Mouse (Mus musculus) brain, embryonic 14.5 days (tissue): ENCODE measurements around the gene Pheta1.

Experiments used
- CTCF ChIP-seq: fragments of 200-500 bp; IDR thresholded peaks from 2 replicates; pipeline ENCODE4 v1.5.1; 2012; ENCODE audit warnings: inconsistent platforms, mild to moderate bottlenecking, moderate library complexity, borderline replicate concordance; ENCODE audit not compliant: insufficient read depth, insufficient read length; ENCODE audit errors: extremely low read depth
- POLR2A ChIP-seq: fragments of 200-500 bp; IDR thresholded peaks from 2 replicates; pipeline ENCODE4 v1.6.1; 2012; ENCODE audit warnings: mild to moderate bottlenecking, inconsistent platforms, borderline replicate concordance; ENCODE audit not compliant: poor library complexity, insufficient read depth, insufficient read length, severe bottlenecking; ENCODE audit errors: extremely low read depth

DNA sequence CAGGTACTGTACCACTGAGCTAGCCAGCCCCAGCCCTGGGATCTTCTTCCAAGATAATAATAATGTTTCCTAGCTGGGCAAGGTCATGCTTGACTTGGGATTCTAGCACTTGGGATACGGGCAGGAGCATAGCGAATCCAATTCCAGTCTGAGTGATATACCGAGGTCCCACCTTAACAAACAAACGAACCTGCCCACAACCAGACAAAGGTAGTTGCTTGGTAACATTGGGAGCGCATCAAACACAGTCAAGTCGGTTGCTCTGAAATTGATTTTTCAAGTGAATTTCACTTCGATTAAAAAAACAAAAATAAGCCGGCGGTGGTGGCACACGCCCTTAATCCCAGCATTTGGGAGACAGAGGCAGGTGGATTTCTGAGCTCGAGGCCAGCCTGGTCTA, 2.5 kb upstream of the Pheta1 start:
- TF ChIP-seq POLR2A, result no peak
- no peak for TF ChIP-seq CTCF
